Mouse (Mus musculus) brain, adult 10 weeks (tissue): Measurements from ENCODE around the gene Ggt6. TPM values are rescaled to one million over a fixed set of nuclear protein-coding genes. Genes with fewer than 3 reads are reported as not detected.

Source experiments
- polyA plus RNA-seq: library from polyadenylated mRNA; stranded (reverse); fragments of 350-450 nt; fragmentation: Illumina TruSeq; extraction: RNeasy Lipid Tissue Mini Kit (QIAGEN cat#74804); gene quantifications from one replicate; pipeline ENCODE4 v1.2.3, GENCODE M21; 2015; ENCODE audit warnings: low read depth, low replicate concordance

The Ggt6 gene
- not detected for polyA plus RNA-seq

GRCm38 (mm10) chr11:72434963-72435693 is at the start of gene Ggt6:
TSS of gene Ggt6 (plus strand) at chr11:72435526.

DNA sequence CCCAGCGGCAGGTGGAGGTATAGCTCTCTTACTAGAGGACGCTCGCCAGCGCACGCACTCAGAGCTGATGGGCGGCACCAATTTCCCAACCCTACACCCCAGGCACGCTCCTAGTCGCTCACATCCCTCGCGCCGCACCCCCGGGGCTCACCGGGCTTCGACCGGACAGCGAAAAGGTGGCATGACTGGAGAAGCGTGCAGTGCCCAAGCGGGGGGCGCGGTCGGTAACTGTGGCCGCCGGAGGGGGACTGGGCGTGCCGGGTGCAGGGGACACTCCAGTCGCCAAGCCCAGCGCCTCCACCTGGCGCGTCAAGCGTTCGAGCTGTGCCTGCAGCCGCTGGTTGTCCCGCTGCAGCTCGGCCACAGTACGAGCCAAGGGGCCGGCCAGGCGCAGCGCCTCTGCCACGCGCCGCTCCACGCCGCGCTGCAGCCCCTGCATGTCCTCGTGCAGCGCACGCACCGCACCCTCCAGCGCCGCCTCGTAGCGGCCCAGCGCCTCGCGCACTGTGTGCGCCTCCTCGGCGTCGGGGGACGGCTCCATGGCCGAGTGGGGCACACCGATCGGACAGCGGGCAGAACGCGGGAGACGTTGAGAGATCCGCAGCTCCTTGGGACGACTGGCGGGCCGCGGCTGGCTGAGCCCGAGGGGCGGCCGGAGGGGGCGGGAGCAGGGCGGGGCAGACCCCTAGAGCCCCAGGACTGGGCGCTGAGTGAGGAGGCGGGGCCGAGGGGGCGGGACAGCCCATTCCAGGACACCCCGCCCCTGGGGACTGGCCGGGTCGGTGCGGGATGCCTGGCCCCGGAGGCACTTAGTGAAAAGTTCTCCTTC is 24.0 kb upstream of the Ggt6 start, which contains the start of gene Smtnl2:
Smtnl2 (minus strand) TSS at position 621 of the 829 bp plus-strand sequence.

DNA sequence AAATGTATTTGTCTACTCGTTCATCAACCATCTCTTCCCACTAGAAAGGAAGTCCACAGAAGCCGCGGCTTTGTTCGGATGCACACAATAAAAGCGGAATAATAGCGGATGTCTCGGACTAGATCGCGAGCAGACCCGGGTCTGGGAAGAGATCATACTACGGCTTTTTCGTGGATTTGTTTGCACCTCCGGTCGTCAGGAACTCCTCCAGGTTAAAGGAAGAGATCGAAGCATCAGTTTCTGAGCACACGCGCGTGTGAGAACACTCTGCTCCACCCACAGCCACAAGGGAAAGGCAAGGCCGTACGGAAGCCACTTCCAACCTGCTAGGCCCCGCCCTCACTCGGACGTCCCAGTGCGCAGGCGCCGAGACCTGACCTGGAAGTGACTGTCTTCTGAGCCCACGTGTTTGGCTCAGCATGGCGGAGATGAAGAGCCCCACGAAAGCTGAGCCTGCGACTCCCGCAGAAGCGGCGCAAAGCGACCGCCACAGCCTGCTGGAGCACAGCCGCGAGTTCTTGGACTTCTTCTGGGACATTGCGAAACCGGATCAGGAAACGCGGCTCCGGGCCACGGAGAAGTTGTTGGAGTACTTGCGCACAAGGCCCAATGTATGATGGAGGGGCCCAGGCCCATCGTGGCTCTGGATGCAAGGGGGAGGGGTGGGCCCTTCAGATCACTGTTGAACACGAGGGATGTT is 5.8 kb downstream of the Ggt6 start, which contains the start of gene Mybbp1a:
Mybbp1a (plus strand) TSS at position 391 of the 700 bp plus-strand sequence.

Other genes starting within 250 kb of the Ggt6 start
- 5.2 TPM for gene Gm43951, start 228.7 kb upstream of the Ggt6 start, polyA plus RNA-seq
- gene 4933427D14Rik, start 228.1 kb upstream of the Ggt6 start, polyA plus RNA-seq = 15.1 TPM
- gene Txndc17, start 228.0 kb upstream of the Ggt6 start, polyA plus RNA-seq = 74.5 TPM
- gene Med31, start 219.9 kb upstream of the Ggt6 start, polyA plus RNA-seq = 31.6 TPM
- gene Slc13a5, start 168.3 kb upstream of the Ggt6 start, polyA plus RNA-seq = 9.1 TPM
- 15.3 TPM for gene Xaf1, start 133.9 kb upstream of the Ggt6 start, polyA plus RNA-seq
- not detected for gene Fbxo39, start 121.1 kb upstream of the Ggt6 start, polyA plus RNA-seq
- 5.1 TPM for gene Tekt1, start 73.1 kb upstream of the Ggt6 start, polyA plus RNA-seq
- gene Smtnl2, start 23.8 kb upstream of the Ggt6 start, polyA plus RNA-seq = 0.65 TPM
- 35.8 TPM for gene Mybbp1a, start 5.8 kb downstream of the Ggt6 start, polyA plus RNA-seq
- 48.4 TPM for gene Spns2, start 54.4 kb downstream of the Ggt6 start, polyA plus RNA-seq
- 0.33 TPM for gene Spns3, start 115.0 kb downstream of the Ggt6 start, polyA plus RNA-seq
- gene Ube2g1, start 171.8 kb downstream of the Ggt6 start, polyA plus RNA-seq = 50.4 TPM